Mouse (Mus musculus) intestine, embryonic 15.5 days (tissue): Measurements from ENCODE around the gene Tmem88. TPM values are rescaled to one million over a fixed set of nuclear protein-coding genes. Genes with fewer than 3 reads are reported as not detected.
"Not testable (repeated sequence)": the region's sequence is repeated elsewhere in the genome, so short reads cannot be mapped to it uniquely, and the experiment has no call there.

Experiments used
- ATAC-seq: fragments of 200-750 bp; cut with Nextera tagmentation; 2 replicates; pipeline ENCODE4 v1.8.0; 2017; ENCODE audit warnings: moderate TSS enrichment, moderate library complexity
- H3K27ac ChIP-seq: fragments of 300-500 bp; sonication (generic); 2 replicates; pipeline ENCODE4 v1.5.1; 2015; ENCODE audit warnings: mild to moderate bottlenecking, inconsistent platforms
- H3K27me3 ChIP-seq: fragments of 300-500 bp; sonication (generic); replicated peaks from 2 replicates; pipeline ENCODE4 v1.6.1; 2015; ENCODE audit warnings: inconsistent platforms
- H3K36me3 ChIP-seq: fragments of 300-500 bp; sonication (generic); 2 replicates; pipeline ENCODE4 v1.6.1; 2015; ENCODE audit warnings: inconsistent platforms
- H3K4me1 ChIP-seq: fragments of 300-500 bp; sonication (generic); replicated peaks from 2 replicates; pipeline ENCODE4 v1.6.1; 2015; ENCODE audit warnings: inconsistent platforms
- H3K4me2 ChIP-seq: fragments of 300-500 bp; sonication (generic); replicated peaks from 2 replicates; pipeline ENCODE4 v1.6.1; 2015; ENCODE audit warnings: mild to moderate bottlenecking, inconsistent platforms
- H3K4me3 ChIP-seq: fragments of 300-500 bp; sonication (generic); replicated peaks from 2 replicates; pipeline ENCODE4 v1.5.1; 2015; ENCODE audit warnings: inconsistent platforms
- H3K9ac ChIP-seq: fragments of 300-500 bp; sonication (generic); 2 replicates; pipeline ENCODE4 v1.6.1; 2015; ENCODE audit warnings: inconsistent platforms
- H3K9me3 ChIP-seq: fragments of 300-500 bp; sonication (generic); 2 replicates; pipeline ENCODE4 v1.6.1; 2016; ENCODE audit warnings: inconsistent platforms
- WGBS: fragments of 180-500 bp; shearing (Covaris S2); methylation state at CpG from one replicate; pipeline ENCODE4 v1.1.7; 2015; 5-methylcytosine and 5-hydroxymethylcytosine counted together
- polyA plus RNA-seq: library from polyadenylated mRNA; unstranded; fragments of >200 nt; fragmentation: Nextera tagmentation; extraction: Ambion mirVana; gene quantifications from 2 replicates; pipeline ENCODE4 v1.2.1, GENCODE M21; 2015

Tmem88 gene
- polyA plus RNA-seq, 1 experiment from 2014 or later, result 32.1 TPM

DNA sequence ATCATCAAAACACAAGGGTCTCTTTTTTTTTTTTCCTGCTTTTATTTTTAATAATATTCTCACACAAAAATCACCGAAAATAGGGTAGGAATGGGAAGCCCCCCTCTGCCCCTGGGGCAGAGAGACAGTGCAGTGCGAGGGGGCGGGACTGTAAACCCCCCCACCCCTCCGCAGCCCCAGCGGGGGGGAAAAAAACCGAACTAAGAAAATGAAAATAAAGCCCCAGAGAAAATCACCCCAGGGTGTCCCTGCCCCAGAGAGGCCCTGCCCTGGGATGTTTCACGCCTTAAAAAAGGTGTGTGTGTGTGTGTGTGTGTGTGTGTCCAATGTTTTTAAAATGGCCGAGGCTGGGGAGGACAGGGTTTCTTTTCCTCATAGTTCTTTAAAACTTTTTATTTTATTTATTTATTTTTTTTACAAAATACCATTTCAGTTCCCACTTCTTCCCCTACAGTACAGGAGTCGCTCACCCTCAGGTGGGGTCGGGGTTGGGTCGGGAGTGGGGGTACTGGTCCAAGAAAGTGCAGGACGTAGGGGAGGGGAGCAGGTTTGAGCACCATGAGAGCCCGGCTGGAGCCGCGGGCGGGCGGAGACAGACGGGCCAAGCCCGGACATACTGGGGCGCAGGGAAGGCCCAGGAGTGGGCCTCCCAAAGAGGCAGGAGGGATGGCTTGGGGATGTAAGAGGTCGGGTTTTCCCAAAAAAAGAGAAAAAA is 609 bp upstream of the Tmem88 start:
- ATAC-seq, result no peak
- H3K9ac ChIP-seq, result no peak overlapping the region; the same call in 1 of the 2 replicates
- WGBS, result 40% methylated on average over 21 of the region's 21 CpGs
- H3K9me3 ChIP-seq, result no peaks in the 10 kb centered on the region
- H3K27me3 ChIP-seq, result no peaks in the 10 kb centered on the region
- peak overlapping the region; percentile 65 for H3K4me2 ChIP-seq
- peaks cover 41% of the 10 kb centered on the region for H3K4me1 ChIP-seq
- H3K27ac ChIP-seq, result no peak overlapping the region
- peak overlapping the region; percentile 32; the same call in 1 of the 2 replicates for H3K4me3 ChIP-seq
- H3K36me3 ChIP-seq, result peaks cover 31% of the 10 kb centered on the region

DNA sequence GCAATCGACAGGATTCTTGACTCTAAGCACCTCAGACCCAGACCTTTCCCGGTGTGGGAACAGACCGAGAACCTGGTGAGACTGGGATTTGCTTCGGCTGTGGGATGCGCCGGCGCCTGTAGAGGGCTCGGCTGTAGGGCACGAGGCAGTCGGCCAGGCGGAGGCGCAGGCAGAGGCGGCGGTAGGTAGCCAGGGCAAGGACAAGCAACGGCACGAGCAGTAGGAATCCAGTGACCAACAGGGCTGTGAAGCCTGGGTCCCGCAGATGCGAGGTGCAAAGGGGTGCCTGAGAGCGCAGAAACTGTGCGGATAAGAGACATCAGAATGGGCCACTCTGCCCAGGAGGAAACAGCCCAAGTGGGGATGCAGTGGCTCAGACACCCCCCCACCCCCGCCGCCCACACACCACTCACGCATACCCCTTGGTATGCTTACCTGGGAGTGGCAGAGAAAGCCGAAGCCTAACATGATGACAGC is 415 bp downstream of the Tmem88 start:
- Histone ChIP-seq H3K9me3 (no peaks in the 10 kb centered on the region), H3K4me1 (peaks cover 41% of the 10 kb centered on the region), H3K27ac (peak overlapping the region; percentile 98), H3K27me3 (no peaks in the 10 kb centered on the region), H3K36me3 (peaks cover 27% of the 10 kb centered on the region), H3K9ac (peak overlapping the region; percentile 51), H3K4me2 (peak overlapping the region; percentile 65), H3K4me3 (peak overlapping the region; percentile 32)
- 23% methylated on average over 24 of the region's 24 CpGs for WGBS
- no peak for ATAC-seq

DNA sequence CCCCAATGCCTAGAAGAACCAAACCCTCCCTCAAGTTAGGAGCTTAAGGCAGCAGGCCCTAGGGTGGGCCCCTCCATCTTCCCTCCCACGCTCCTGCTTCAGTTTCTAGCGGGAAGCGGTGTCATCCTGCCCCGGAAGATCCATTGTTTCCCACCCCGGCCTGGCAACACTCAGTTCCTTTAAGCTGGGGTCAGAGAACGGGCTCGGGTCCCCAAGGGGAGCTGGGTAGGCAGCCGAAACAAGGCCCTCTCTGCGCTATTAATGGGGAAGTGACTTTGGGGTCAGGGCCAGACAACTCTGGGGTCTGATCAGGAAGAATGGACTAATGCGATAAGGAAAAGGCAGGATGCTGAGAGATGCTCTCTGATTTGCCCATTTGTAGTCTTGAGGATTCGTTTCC is 1.3 kb downstream of the Tmem88 start:
- Histone ChIP-seq H3K27ac (peak overlapping the region; percentile 98), H3K4me3 (peak overlapping the region; percentile 71), H3K9ac (peak overlapping the region; percentile 93), H3K4me1 (peaks cover 41% of the 10 kb centered on the region), H3K36me3 (peaks cover 21% of the 10 kb centered on the region), H3K27me3 (no peaks in the 10 kb centered on the region), H3K4me2 (peak overlapping the region; percentile 65), H3K9me3 (no peaks in the 10 kb centered on the region)
- WGBS, result 31% methylated on average over 11 of the region's 11 CpGs
- ATAC-seq, result no peak

DNA sequence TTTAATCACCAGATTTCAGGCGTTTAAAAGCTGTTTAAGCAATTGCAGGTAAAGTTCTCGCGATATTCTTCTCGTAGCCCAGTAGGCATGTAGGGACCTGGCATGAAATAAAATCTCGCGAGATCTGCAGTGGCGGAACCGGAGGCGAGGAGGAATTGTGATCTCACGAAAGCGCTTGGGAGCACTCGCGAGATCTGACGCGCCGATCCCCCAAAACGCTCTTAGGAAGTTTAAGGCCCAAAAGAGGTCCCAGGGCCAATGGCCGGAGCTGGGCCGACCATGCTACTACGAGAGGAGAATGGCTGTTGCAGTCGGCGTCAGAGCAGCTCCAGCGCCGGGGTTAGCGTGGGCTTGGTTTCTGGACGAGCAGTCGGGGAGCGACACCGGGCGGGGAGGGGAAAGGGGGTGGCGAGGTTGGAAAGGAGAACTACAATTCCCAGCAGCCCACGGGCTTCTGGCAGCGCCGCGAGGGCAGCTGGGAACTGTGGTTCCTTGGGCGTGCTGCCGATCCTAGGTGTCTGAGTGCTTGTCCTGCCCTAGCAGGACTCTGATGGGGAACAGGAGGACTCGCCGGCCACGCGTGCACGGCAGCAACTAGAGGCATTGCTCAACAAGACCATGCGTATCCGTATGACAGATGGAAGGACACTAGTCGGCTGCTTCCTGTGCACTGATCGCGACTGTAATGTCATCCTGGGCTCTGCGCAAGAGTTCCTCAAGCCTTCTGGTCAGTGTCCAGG is 2.2 kb downstream of the Tmem88 start:
- Histone ChIP-seq H3K4me2 (peak overlapping the region; percentile 69), H3K4me1 (peaks cover 38% of the 10 kb centered on the region), H3K9ac (peak overlapping the region; percentile 93), H3K27ac (peak overlapping the region; percentile 98), H3K9me3 (no peaks in the 10 kb centered on the region), H3K4me3 (peak overlapping the region; percentile 71), H3K36me3 (peaks cover 14% of the 10 kb centered on the region), H3K27me3 (no peaks in the 10 kb centered on the region)
- under 1% methylated on average over 48 of the region's 48 CpGs for WGBS
- ATAC-seq, result peak; percentile 94

DNA sequence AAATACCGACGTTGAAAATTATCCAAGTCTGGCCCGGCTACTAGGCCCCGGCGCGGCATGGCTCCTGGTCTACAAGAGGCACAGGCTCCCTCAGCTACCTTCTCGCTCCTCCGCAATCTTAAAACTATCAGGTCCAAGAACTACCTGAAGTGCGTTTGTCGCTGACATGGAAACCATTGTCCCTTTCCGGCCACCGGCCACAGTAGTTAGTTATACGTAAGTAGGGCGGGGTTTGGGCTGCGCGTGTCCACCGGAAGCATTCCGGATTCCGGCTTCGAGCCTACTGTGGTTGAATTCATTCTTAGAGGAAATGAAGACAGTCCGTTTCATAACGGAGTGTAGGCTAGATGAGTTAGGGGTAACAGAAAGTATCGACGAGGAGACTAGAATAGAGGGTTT is 2.8 kb downstream of the Tmem88 start, which contains the start of the genes Naa38 and Cyb5d1:
Naa38 (plus strand) TSS at position 253 of the 399 bp plus-strand sequence.
Cyb5d1 (minus strand) TSS at position 397 of the 399 bp plus-strand sequence.
- peak within 1 kb of the TSS; percentile 98 for H3K27ac ChIP-seq
- under 1% methylated on average over 23 of the region's 24 CpGs for whole genome bisulfite sequencing
- not testable (repeated sequence) for H3K27me3 ChIP-seq, H3K9me3 ChIP-seq, H3K36me3 ChIP-seq
- H3K4me2 ChIP-seq, result peak within 1 kb of the TSS; percentile 69
- peak within 1 kb of the TSS; percentile 93 for H3K9ac ChIP-seq
- peaks cover 33% of the 10 kb centered on the region for H3K4me1 ChIP-seq
- H3K4me3 ChIP-seq, result peak within 1 kb of the TSS; percentile 71
- peak; percentile 83 for ATAC-seq

DNA sequence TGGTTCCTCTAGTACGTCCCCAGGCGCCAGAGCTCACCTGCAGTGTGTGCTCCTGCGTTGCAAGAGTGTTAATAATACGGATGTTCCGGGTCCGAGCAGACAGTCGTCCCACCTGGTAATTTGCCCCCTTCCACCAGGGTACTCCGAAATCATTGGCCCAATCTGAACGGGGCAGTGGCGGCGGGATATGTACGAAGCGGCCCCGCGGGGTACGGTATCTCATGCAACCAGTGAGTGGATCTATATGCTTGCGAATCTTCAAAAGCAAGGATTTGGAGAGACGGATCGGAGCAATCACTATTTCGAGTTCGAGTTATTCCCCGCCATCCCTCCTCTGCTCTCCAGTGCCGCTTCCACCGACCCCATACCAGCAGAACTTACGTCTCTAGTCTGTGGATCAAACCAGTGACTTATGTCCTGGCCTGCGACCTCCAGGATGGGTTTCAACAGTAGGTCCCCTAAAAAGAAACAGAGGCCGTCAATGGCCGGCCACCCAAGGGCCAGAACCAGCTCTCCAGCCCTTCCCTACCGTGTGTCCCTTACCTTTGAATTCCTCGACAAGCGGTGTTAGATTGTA is 3.4 kb downstream of the Tmem88 start:
- Histone ChIP-seq H3K4me2 (peak overlapping the region; percentile 69), H3K9ac (peak overlapping the region; percentile 93), H3K4me1 (peaks cover 27% of the 10 kb centered on the region), H3K4me3 (peak overlapping the region; percentile 71), H3K27ac (peak overlapping the region; percentile 98)
- peak; percentile 24; the same call in 1 of the 2 replicates for ATAC-seq
- H3K36me3 ChIP-seq, H3K27me3 ChIP-seq, H3K9me3 ChIP-seq: not testable (repeated sequence)
- WGBS, result 1% methylated on average over 31 of the region's 31 CpGs

DNA sequence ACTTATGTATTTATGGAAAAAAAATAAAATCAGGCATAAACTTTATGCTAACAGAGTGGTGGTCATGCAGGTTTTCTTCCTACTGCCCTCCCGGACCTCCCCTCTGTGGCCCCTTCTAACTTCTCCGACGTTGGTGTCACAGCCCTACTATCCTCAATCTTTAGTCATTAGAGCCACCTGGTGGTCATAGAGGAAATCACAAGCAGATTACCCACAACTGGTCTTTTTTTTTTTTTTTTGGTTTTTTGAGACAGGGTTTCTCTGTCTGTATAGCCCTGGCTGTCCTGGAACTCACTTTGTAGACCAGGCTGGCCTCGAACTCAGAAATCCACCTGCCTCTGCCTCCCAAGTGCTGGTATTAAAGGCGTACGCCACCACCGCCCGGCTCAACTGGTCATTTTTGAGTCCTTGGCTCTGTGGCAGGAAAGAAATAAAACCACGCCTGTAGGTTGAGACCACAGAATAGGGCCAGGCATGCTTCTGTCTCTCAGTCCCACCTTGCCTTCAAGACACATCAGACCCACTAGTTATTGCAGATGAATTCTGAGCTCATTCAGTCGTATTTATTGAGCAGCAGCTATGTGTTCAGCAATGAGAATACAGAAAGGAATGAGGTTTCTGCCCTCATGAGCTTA is 7.5 kb downstream of the Tmem88 start:
- Histone ChIP-seq H3K36me3 (no peaks in the 10 kb centered on the region), H3K4me2 (no peak overlapping the region), H3K9ac (no peak overlapping the region), H3K27ac (no peak overlapping the region), H3K9me3 (no peaks in the 10 kb centered on the region), H3K27me3 (no peaks in the 10 kb centered on the region), H3K4me3 (no peak overlapping the region), H3K4me1 (peaks cover 3% of the 10 kb centered on the region; the same call in 1 of the 2 replicates)
- ATAC-seq, result 0 out of 2 replicates have a peak, but pooled peaks have one; percentile 18
- WGBS, result 50% methylated on average over 10 of the region's 10 CpGs

DNA sequence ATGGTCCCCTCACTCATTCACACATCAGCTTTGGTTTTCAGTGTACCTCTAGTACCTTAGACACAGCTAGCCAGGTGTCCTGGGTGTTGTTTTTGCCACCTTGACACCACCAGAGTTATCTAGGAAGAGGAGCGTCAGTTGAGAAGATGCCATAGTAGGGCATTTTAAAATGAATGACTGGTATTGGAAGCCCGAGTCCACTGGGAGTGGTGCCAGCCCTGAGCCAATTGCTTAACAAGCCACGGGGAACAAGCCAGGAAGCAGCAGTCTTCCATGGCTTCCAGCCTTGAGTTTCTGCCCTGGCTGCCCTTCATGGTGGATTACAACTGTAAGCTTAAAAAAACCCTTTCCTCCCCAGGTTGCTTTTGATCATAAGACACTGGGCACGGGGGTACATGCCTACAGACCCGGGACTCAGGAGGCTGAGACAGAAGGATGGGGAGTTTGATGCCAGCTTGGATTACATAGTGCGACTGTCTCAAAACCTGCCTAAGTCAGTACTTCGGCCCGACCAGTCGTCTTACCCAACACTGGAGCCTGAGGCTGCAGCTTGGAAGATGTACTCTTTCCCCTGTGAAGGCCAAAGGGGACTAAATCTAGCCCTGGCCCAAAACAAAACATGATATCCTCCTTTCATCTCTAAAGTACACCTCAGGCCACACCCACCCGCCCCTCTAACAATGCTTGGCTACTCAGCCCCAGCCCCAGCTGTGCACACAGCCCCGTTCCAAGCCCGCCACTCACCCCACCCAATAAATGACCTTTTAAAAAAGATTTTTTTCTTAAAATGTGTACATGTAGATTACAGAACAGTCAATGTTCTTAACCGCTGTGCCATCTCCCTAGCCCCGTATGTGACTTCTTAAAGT is 8.3 kb downstream of the Tmem88 start:
- no peaks in the 10 kb centered on the region for H3K9me3 ChIP-seq
- H3K27me3 ChIP-seq, result no peaks in the 10 kb centered on the region
- no peak overlapping the region for H3K4me3 ChIP-seq
- no peak for ATAC-seq
- H3K4me1 ChIP-seq, result peaks cover 3% of the 10 kb centered on the region; the same call in 1 of the 2 replicates
- H3K36me3 ChIP-seq, result no peaks in the 10 kb centered on the region
- no peak overlapping the region for H3K4me2 ChIP-seq
- H3K9ac ChIP-seq, result no peak overlapping the region
- 63% methylated on average over 14 of the region's 14 CpGs for WGBS
- no peak overlapping the region for H3K27ac ChIP-seq

DNA sequence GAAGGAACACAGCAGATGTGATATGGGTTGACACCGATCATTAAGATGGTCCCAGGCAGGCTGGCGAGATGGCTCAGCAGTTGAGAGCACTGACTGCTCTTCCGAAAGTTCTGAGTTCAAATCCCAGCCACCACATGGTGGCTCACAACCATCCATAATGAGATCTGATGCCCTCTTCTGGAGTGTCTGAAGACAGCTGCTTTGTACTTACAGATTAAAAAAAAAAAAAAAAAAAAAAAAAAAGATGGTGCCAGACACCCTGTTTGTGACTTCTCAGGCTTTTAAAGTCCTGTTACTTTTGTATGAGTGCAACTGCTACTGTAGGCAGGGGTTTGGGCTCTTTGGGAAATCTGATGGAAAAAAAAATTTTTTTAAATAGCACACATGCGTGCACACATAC is 9.4 kb downstream of the Tmem88 start:
- H3K9me3 ChIP-seq, result no peaks in the 10 kb centered on the region
- no peaks in the 10 kb centered on the region for H3K27me3 ChIP-seq
- no peak overlapping the region for H3K9ac ChIP-seq
- ATAC-seq, result no peak
- H3K36me3 ChIP-seq, result no peaks in the 10 kb centered on the region
- no peak overlapping the region for H3K4me2 ChIP-seq
- H3K4me1 ChIP-seq, result no peaks in the 10 kb centered on the region
- 97% methylated on average over 4 of the region's 4 CpGs for WGBS
- no peak overlapping the region for H3K27ac ChIP-seq
- H3K4me3 ChIP-seq, result no peak overlapping the region

DNA sequence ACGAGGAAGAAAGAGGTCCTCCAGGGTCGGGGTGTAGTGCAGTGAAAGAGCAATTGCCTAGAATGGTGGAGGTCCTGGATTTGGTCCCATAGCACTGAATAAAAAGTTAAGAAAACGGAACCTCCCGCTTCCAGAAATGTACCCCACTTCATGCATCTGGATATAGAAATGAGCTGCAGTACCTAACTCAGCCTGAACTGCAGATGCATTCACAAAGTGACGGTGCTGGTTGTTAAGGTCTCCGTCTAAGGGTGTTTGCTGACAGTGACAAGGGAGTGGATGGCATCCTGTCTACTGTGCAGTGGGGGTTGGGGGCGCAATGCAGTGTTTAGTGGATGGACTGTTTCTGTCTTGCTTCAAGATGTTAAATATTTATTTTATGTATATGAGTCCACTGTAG is 11.3 kb downstream of the Tmem88 start:
- WGBS, result 67% methylated on average over 7 of the region's 7 CpGs
- H3K9me3 ChIP-seq, result no peaks in the 10 kb centered on the region
- H3K4me2 ChIP-seq, result no peak overlapping the region
- no peak for ATAC-seq
- no peaks in the 10 kb centered on the region for H3K27me3 ChIP-seq
- no peaks in the 10 kb centered on the region for H3K36me3 ChIP-seq
- no peak overlapping the region for H3K4me3 ChIP-seq
- H3K4me1 ChIP-seq, result no peaks in the 10 kb centered on the region
- no peak overlapping the region for H3K27ac ChIP-seq
- H3K9ac ChIP-seq, result no peak overlapping the region

DNA sequence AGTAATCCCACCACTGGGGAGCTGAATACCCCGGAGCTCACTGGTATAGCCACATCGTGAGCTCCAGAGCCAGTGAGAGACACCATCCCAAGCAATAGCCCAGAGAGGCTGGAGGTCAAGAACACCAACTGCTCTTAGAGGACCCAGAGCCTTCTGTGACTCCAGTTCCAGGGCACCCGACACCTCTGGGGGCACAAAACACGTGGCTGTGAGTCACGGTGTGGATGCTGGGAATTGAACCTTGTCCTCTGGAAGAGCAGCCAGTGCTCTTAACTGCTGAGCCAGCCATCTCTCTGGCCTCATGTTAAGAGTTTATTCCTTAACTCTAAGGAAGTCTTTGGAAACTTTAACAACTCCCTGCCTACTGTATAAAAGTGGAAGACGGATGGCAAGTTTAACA is 13.1 kb downstream of the Tmem88 start:
- Histone ChIP-seq H3K27me3 (no peaks in the 10 kb centered on the region), H3K36me3 (no peaks in the 10 kb centered on the region), H3K4me3 (no peak overlapping the region), H3K4me2 (no peak overlapping the region), H3K27ac (no peak overlapping the region), H3K9me3 (no peaks in the 10 kb centered on the region), H3K4me1 (no peaks in the 10 kb centered on the region), H3K9ac (no peak overlapping the region)
- ATAC-seq, result 0 out of 2 replicates have a peak, but pooled peaks have one; percentile 56
- 79% methylated on average over 6 of the region's 6 CpGs for WGBS
